Mouse (Mus musculus): ENCODE measurements around the gene Hecw2. TPM values are rescaled to one million over a fixed set of nuclear protein-coding genes. Genes with fewer than 3 reads are reported as not detected.

The Hecw2 gene
- polyA plus RNA-seq, 1 experiment from 2014 or later, result 7.7 TPM

DNA sequence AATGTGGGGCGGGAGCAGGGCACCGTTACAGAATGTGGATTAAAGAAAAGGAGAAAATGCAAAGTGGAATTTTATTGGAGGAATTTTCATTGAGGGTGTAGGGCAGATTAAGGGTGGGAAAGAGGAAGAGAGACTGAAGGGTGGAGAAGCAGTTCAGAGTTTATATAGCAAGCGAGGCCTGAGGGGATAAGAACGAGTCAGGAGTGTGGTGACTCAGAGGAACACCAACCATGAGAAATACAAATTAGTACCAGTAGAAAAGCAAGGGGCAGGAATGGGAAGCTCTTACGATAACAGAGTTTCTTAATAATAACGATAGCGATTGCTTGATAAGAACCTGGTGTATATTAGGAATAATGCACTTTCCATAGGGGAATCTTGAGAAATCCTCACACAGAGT is 339.2 kb downstream of the Hecw2 start:
- no peak overlapping the region for H3K27ac ChIP-seq
- no peaks in the 10 kb centered on the region for H3K4me1 ChIP-seq
- H3K36me3 ChIP-seq (replicated peaks), result peaks cover 3% of the 10 kb centered on the region; the same call in 1 of the 2 replicates
- no peak overlapping the region for H3K9ac ChIP-seq
- H3K4me3 ChIP-seq, result no peak overlapping the region
- ATAC-seq (replicated peaks), result no peak
- no peak overlapping the region for H3K4me2 ChIP-seq
- 92% methylated on average over 7 of the region's 7 CpGs for WGBS
- no peaks in the 10 kb centered on the region for H3K9me3 ChIP-seq
- H3K27me3 ChIP-seq (replicated peaks), result no peaks in the 10 kb centered on the region

DNA sequence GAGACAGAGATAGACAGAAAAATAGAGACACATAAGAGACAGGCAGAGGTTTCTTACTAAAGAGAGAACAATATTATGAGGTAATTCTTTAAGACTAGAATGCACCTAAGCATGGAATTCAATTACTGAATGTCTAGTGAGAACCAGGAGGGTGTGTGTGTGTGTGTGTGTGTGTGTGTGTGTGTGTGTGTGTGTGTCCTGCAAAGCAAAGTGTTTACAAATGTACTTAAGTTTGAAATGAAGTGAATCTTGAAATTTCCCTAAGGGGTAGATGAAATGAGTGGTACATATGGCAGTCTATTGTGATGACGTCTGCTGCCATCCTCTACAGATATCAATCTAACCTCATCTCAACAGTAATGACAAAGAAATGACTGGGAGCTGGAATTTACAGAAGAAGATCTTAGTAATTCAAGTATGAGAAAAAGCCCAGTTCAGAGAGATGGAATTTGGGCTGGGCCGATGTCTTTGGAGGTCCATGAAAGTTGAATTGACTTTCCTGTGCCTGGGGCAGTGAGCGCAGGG is 342.8 kb downstream of the Hecw2 start:
- Histone ChIP-seq H3K4me1 (no peaks in the 10 kb centered on the region), H3K9me3 (no peaks in the 10 kb centered on the region), H3K4me2 (no peak overlapping the region), H3K27me3 (replicated peaks) (no peaks in the 10 kb centered on the region), H3K36me3 (replicated peaks) (peaks cover 9% of the 10 kb centered on the region; the same call in 1 of the 2 replicates), H3K27ac (no peak overlapping the region), H3K9ac (no peak overlapping the region), H3K4me3 (no peak overlapping the region)
- ATAC-seq (replicated peaks), result no peak
- WGBS, result 85% methylated on average over 3 of the region's 3 CpGs

DNA sequence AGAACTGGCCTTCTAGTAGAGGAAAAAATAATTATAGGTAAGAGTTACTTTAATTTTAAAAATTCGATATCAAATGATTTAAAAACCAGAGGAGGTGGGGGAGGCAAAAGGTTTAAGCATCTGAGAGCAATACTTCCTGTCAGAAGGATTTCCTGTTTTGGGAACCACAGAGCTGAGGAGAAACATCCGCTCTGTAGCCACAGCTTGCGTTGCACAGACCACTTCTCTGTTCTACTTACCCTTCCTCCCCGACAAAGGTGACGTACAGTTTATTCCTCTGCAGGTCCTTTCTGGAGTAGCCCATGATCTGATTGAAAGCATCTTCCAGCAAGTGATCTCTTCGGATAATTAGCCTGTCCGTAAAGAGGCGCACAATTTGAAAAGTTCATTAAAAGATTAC is 343.6 kb downstream of the Hecw2 start:
- Histone ChIP-seq H3K9me3 (no peaks in the 10 kb centered on the region), H3K4me3 (no peak overlapping the region), H3K36me3 (replicated peaks) (peaks cover 9% of the 10 kb centered on the region; the same call in 1 of the 2 replicates), H3K4me1 (no peaks in the 10 kb centered on the region), H3K27me3 (replicated peaks) (no peaks in the 10 kb centered on the region), H3K4me2 (no peak overlapping the region), H3K27ac (no peak overlapping the region), H3K9ac (no peak overlapping the region)
- no peak for ATAC-seq (replicated peaks)
- WGBS, result 91% methylated on average over 8 of the region's 8 CpGs

DNA sequence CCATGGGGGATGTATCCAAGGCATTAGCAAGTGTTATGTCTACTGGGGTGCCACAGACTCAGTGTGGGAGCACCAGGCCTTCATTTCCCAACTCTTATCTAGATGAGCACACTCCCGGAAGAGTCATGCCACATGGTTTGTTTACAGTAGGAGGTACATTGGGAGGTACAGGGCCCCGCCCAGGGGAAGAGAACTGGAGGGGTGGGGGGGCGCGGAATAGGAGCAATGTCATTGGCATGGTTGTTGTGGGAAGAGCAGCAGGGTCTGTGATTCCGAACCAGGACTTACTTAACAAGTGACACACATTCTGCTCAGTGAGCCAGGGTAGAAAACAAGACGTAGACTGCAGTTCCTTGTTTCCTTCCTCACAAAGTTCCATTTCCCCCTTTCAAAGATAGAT is 344.1 kb downstream of the Hecw2 start:
- Histone ChIP-seq H3K4me1 (no peaks in the 10 kb centered on the region), H3K4me3 (no peak overlapping the region), H3K36me3 (replicated peaks) (peaks cover 9% of the 10 kb centered on the region; the same call in 1 of the 2 replicates), H3K27ac (no peak overlapping the region), H3K9me3 (no peaks in the 10 kb centered on the region), H3K27me3 (replicated peaks) (no peaks in the 10 kb centered on the region), H3K4me2 (no peak overlapping the region), H3K9ac (no peak overlapping the region)
- WGBS, result 88% methylated on average over 6 of the region's 6 CpGs
- ATAC-seq (replicated peaks), result no peak

DNA sequence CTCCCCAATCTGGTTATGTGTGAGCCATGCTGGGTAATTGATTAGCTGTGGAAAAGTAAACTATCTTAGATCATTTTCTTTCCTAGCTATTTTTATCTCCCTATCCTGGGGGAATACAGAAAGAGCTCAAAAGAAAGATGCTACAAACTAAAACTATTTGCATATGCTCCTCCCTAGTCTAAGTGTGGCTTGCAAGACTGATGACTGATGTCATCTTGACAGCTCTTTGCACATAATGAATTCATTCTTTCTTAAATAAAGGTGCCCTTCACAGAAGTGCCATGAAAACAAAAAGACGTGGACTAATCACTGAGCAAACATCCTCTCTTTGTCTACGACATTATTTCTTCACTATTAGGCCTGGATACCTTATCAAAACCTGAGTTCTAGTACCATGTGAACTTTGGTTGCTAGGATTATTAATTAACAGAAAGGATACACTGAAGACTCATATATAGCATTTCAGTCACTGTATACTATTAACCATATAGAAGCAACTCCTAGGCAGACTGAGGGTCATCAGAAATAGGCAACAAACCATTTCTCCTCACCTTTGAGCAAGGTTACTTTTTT is 348.2 kb downstream of the Hecw2 start:
- H3K4me1 ChIP-seq, result no peaks in the 10 kb centered on the region
- H3K27me3 ChIP-seq (replicated peaks), result no peaks in the 10 kb centered on the region
- no peak overlapping the region for H3K9ac ChIP-seq
- no peak overlapping the region for H3K4me3 ChIP-seq
- 65% methylated on average over 2 of the region's 2 CpGs for WGBS
- peaks cover 9% of the 10 kb centered on the region; the same call in 1 of the 2 replicates for H3K36me3 ChIP-seq (replicated peaks)
- no peak for ATAC-seq (replicated peaks)
- H3K4me2 ChIP-seq, result no peak overlapping the region
- H3K9me3 ChIP-seq, result no peaks in the 10 kb centered on the region
- no peak overlapping the region for H3K27ac ChIP-seq

DNA sequence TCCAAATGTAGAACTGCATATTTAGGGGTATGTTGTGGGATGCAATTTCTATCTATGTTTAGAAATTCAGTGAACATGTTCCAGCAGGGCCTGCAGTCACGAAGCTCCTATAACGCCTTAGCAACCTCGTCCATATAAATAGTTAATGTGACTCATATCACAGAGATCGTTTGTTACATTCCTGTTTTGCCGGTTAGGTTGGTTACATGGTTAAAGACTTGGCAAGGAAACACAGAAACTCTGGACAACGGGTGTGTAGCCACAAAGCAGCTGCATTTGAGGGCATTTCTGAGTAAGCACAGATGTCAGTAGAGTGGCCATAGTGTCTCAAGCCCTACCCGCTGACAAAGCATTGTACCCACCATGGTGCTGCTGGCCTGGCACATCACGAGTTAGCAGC is 349.1 kb downstream of the Hecw2 start:
- WGBS, result 90% methylated on average over 8 of the region's 8 CpGs
- no peak overlapping the region for H3K27ac ChIP-seq
- ATAC-seq (replicated peaks), result no peak

DNA sequence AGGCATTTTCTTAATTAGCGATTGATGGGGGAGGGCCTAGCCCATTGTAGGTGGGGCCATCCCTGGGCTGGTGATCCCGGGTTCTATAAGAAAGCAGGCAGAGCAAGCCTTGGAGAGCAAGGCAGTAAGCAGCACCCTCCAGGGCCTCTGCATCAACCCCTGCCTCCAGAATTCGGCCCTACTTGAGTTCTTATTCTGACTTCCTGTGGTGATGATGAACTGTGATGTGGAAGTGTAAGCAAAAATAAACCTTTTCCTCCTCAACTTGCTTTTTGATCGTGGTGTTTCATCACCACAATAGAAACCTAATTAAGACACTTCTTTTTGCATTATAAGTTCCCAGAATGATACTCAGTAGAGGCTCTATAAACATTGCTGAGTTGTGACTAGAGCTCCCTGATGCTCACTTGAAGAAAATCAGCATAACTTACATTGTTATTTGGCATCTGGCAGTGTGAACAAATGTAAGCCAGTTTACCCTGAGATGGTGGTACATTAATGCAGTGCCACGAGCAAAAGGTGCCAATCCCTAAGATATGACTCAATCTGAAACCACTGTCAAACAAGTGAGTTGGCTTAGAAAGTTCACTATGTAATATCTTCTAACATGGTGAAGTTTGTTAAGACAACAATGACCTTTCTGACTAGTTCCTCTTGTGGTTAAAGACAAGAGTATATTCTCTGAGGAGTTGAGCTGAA is 349.9 kb downstream of the Hecw2 start:
- WGBS, result 82% methylated on average over 5 of the region's 5 CpGs
- no peak overlapping the region for H3K9ac ChIP-seq
- H3K9me3 ChIP-seq, result no peaks in the 10 kb centered on the region
- H3K4me1 ChIP-seq, result no peaks in the 10 kb centered on the region
- ATAC-seq (replicated peaks), result no peak
- no peaks in the 10 kb centered on the region for H3K36me3 ChIP-seq (replicated peaks)
- H3K27me3 ChIP-seq (replicated peaks), result no peaks in the 10 kb centered on the region
- H3K4me2 ChIP-seq, result no peak overlapping the region
- no peak overlapping the region for H3K27ac ChIP-seq
- no peak overlapping the region for H3K4me3 ChIP-seq

More for the DNA sequence above, 349.1 kb downstream of the Hecw2 start:
- no peak overlapping the region for H3K4me2 ChIP-seq
- H3K9ac ChIP-seq, result no peak overlapping the region
- no peaks in the 10 kb centered on the region for H3K9me3 ChIP-seq
- H3K4me3 ChIP-seq, result no peak overlapping the region
- H3K36me3 ChIP-seq (replicated peaks), result peaks cover 7% of the 10 kb centered on the region; the same call in 1 of the 2 replicates
- H3K4me1 ChIP-seq, result no peaks in the 10 kb centered on the region
- H3K27me3 ChIP-seq (replicated peaks), result no peaks in the 10 kb centered on the region

DNA sequence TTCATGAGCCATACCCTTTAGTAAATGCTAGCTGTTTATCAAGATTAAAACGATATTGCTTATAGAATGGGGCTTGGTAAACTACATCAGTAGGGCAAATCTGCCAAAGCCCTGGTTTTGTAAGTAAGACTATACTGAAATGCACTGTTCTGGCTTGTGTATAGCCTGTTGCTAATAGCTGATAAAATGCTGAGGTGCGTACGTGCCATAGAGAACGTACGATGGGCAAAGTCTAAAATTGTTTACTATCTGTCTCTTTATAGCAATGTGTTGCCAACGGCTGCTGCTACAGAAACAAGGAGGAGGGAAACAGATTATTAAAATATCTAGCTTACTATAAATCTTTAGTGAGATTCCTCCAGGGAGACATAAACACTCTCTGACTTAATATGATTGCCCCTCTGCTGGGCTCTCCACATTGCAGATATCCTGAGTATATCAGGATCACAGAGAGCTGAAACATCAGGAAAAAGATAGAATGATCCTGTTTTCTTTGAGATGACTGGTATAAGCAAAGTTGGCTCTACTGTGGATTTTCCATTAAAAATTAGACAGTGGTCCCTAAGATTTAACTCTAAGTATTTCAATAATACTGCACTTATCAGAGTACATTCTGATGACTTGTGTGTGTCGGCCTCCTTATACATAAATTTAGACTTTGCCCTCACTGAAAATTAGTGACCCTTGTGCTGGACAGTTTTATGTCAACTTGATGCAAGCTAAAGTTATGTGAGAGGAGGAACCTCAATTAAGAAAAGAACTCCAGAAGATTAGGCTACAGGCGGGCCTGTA is 350.6 kb downstream of the Hecw2 start:
- 94% methylated on average over 8 of the region's 8 CpGs for whole genome bisulfite sequencing

DNA sequence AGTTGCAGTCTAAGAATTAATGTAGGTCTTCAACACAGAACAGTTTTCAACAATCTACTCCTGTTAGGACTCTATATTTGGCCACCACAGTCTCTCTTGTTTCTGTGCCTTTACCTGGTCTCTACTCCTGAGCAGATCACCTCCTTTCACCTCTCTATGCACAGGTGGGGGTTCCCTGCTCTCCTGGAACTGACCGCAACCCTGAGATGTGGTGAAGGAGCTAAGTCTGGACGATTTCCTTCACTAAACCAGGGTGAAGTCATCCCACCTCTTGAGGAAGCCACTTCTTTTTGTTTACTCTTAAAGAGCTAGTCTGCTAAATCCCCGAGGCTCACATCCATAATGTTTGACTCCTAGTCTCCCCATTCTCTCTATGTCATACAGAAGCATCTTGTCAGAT is 351.9 kb downstream of the Hecw2 start:
- ATAC-seq (replicated peaks), result no peak
- H3K4me1 ChIP-seq, result no peaks in the 10 kb centered on the region
- H3K36me3 ChIP-seq (replicated peaks), result no peaks in the 10 kb centered on the region
- H3K4me2 ChIP-seq, result no peak overlapping the region
- H3K4me3 ChIP-seq, result no peak overlapping the region
- H3K27ac ChIP-seq, result no peak overlapping the region
- H3K9me3 ChIP-seq, result no peaks in the 10 kb centered on the region
- no peak overlapping the region for H3K9ac ChIP-seq
- WGBS, result 85% methylated on average over 3 of the region's 3 CpGs
- no peaks in the 10 kb centered on the region for H3K27me3 ChIP-seq (replicated peaks)

More for the DNA sequence above, 350.6 kb downstream of the Hecw2 start:
- H3K9me3 ChIP-seq, result no peaks in the 10 kb centered on the region
- ATAC-seq (replicated peaks), result no peak
- no peaks in the 10 kb centered on the region for H3K4me1 ChIP-seq
- no peak overlapping the region for H3K9ac ChIP-seq
- no peak overlapping the region for H3K4me2 ChIP-seq
- no peaks in the 10 kb centered on the region for H3K27me3 ChIP-seq (replicated peaks)
- H3K36me3 ChIP-seq (replicated peaks), result no peaks in the 10 kb centered on the region
- H3K4me3 ChIP-seq, result no peak overlapping the region
- no peak overlapping the region for H3K27ac ChIP-seq

DNA sequence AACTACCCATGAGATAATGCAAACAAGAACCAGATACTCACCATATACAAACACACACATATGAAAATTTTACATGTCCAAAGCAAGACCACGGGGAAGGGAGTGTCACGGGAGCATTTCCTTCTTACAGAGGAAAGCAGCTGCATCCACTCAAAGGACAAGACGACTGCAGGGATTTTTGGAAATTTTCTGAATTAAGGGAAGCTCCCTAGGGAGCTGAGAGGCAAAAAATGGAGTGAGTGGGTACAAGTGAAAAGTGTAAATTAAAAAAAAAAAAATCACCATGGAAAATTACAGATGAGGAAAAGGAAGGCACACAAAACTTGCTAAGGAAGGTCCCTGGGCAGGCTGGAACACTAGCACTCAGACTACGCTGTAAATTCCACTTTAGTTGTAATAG is 353.9 kb downstream of the Hecw2 start:
- Histone ChIP-seq H3K27ac (no peak overlapping the region), H3K9me3 (no peaks in the 10 kb centered on the region), H3K36me3 (replicated peaks) (no peaks in the 10 kb centered on the region), H3K4me1 (no peaks in the 10 kb centered on the region), H3K27me3 (replicated peaks) (no peaks in the 10 kb centered on the region), H3K4me2 (no peak overlapping the region), H3K4me3 (no peak overlapping the region), H3K9ac (no peak overlapping the region)
- WGBS, result 67% methylated on average over 4 of the region's 4 CpGs
- no peak for ATAC-seq (replicated peaks)

DNA sequence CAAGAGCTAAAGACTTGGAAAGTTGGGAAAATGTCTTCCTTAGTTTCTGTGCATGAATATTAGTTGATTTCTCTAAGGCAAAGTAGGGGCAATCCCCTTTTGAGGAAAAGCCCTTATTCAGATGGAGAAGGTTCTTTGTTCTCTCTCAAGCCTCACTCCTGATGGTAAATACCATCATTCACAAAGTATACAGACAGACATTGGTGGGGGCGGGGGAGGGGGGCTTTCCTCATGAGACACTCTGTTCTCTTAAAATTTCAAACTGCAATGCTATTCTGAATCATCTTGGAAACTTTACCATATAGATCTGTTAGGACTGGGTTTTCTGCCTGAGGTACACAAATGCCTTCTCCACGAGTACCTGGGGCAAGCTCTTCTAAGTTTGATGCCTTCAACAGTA is 355.6 kb downstream of the Hecw2 start:
- Histone ChIP-seq H3K9me3 (no peaks in the 10 kb centered on the region), H3K9ac (no peak overlapping the region), H3K4me1 (no peaks in the 10 kb centered on the region), H3K36me3 (replicated peaks) (no peaks in the 10 kb centered on the region), H3K4me3 (no peak overlapping the region), H3K27me3 (replicated peaks) (no peaks in the 10 kb centered on the region), H3K27ac (no peak overlapping the region), H3K4me2 (no peak overlapping the region)
- ATAC-seq (replicated peaks), result no peak
- WGBS, result 75% methylated on average over 2 of the region's 2 CpGs

DNA sequence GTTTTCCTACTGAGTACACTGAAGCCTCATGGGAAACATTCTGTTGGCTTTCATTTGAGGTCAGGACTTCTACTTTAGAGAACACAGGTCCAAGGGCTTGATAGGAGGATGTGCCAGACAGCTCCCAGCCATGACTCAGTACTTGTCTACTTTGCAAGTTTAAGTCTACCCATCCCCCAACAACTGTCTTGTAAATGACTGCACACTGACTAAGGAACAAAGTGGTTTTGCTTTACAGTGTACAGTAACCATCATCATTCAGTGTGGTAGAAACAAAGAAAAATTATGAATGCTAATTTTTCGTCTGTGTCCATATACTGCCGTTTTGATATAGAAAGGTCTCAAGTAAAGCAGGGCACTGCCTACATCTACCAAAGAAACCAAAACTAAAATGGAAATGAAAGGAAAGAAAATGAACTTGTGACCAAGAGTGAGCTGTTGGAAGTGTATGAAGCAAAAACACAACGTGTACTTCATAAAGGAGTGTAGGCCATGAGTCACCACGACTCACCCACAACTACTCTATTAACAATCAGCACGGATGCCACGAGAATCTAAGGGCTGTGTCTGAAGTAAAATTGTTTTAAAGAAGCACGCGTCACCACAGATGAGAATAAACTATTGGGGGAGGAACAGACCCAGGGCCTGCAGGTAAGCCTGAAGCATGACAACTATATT is 356.6 kb downstream of the Hecw2 start:
- Histone ChIP-seq H3K4me2 (no peak overlapping the region), H3K9me3 (no peaks in the 10 kb centered on the region), H3K4me3 (no peak overlapping the region), H3K27me3 (replicated peaks) (no peaks in the 10 kb centered on the region), H3K9ac (no peak overlapping the region), H3K36me3 (replicated peaks) (no peaks in the 10 kb centered on the region), H3K27ac (no peak overlapping the region), H3K4me1 (no peaks in the 10 kb centered on the region)
- no peak for ATAC-seq (replicated peaks)
- 95% methylated on average over 8 of the region's 8 CpGs for whole genome bisulfite sequencing

All from midbrain, embryonic 15.5 days (tissue).